Mouse (Mus musculus) T-helper 17 cell (primary cell): ENCODE data around the gene Ostm1.

Experiments
- in situ Hi-C, 2 experiments: fragments of 300-600 bp; cut with MboI, MseI; formaldehyde crosslinking; loops; 1 replicate in 1 of 2; 2 replicates in 1 of 2; pipeline ENCODE4 v1.15.1; 2025; ENCODE audit warnings: high pct_unique_total_duplicates in 2 of 2

The Ostm1 gene

GRCm38 (mm10) chr10:42678331-42678730 lies 94.7 kb downstream of the Ostm1 start:
- in situ Hi-C loops: loop anchor here in 1 of 2 experiments (10.0 kb wide), 1 partner anchor 1194 kb away; no protein-coding TSS in a partner anchor

GRCm38 (mm10) chr10:42678755-42679364 lies 95.2 kb downstream of the Ostm1 start:
- in situ Hi-C loops: loop anchor here in 1 of 2 experiments (10.0 kb wide), 1 partner anchor 1194 kb away; no protein-coding TSS in a partner anchor

GRCm38 (mm10) chr10:42679586-42679985 lies 96.0 kb downstream of the Ostm1 start:
- in situ Hi-C loops: loop anchor here in 1 of 2 experiments (10.0 kb wide), 1 partner anchor 1195 kb away; no protein-coding TSS in a partner anchor

- in situ Hi-C loops: no loop called here
Observed at GRCm38 (mm10) chr10:42680582-42681001, 97.0 kb downstream of the Ostm1 start.

- in situ Hi-C loops: no loop called here
Observed at GRCm38 (mm10) chr10:42682421-42682820, 98.8 kb downstream of the Ostm1 start.

- in situ Hi-C loops: no loop called here
Observed at GRCm38 (mm10) chr10:42687873-42688272, 104.3 kb downstream of the Ostm1 start.

GRCm38 (mm10) chr10:42689694-42690093 lies 106.1 kb downstream of the Ostm1 start:
- in situ Hi-C loops: loop anchor here in 1 of 2 experiments (10.0 kb wide), 2 partner anchors 95 to 305 kb away; no protein-coding TSS in a partner anchor

GRCm38 (mm10) chr10:42690233-42691028 lies 106.8 kb downstream of the Ostm1 start:
- in situ Hi-C loops: loop anchor here in 1 of 2 experiments (10.0 kb wide), 2 partner anchors 94 to 304 kb away; no protein-coding TSS in a partner anchor

- in situ Hi-C loops: loop anchor here in 1 of 2 experiments (10.0 kb wide), 2 partner anchors 94 to 304 kb away; no protein-coding TSS in a partner anchor
Observed at GRCm38 (mm10) chr10:42691051-42691450, 107.4 kb downstream of the Ostm1 start.

- in situ Hi-C loops: loop anchor here in 1 of 2 experiments (10.0 kb wide), 2 partner anchors 93 to 303 kb away; no protein-coding TSS in a partner anchor
Observed at GRCm38 (mm10) chr10:42692095-42692494, 108.5 kb downstream of the Ostm1 start.

- in situ Hi-C loops: loop anchor here in 1 of 2 experiments (10.0 kb wide), 2 partner anchors 92 to 302 kb away; no protein-coding TSS in a partner anchor
Observed at GRCm38 (mm10) chr10:42692794-42693193, 109.2 kb downstream of the Ostm1 start.

- in situ Hi-C loops: loop anchor here in 1 of 2 experiments (10.0 kb wide), 2 partner anchors 91 to 301 kb away; no protein-coding TSS in a partner anchor
Observed at GRCm38 (mm10) chr10:42693482-42693881, 109.9 kb downstream of the Ostm1 start.

GRCm38 (mm10) chr10:42696361-42696760 lies 112.7 kb downstream of the Ostm1 start:
- in situ Hi-C loops: loop anchor here in 1 of 2 experiments (10.0 kb wide), 2 partner anchors 88 to 298 kb away; no protein-coding TSS in a partner anchor

GRCm38 (mm10) chr10:42697007-42697406 lies 113.4 kb downstream of the Ostm1 start:
- in situ Hi-C loops: loop anchor here in 1 of 2 experiments (10.0 kb wide), 2 partner anchors 88 to 298 kb away; no protein-coding TSS in a partner anchor

GRCm38 (mm10) chr10:42698375-42698774 lies 114.8 kb downstream of the Ostm1 start:
- in situ Hi-C loops: loop anchor here in 1 of 2 experiments (10.0 kb wide), 2 partner anchors 86 to 296 kb away; no protein-coding TSS in a partner anchor

- in situ Hi-C loops: loop anchor here in 1 of 2 experiments (10.0 kb wide), 2 partner anchors 86 to 296 kb away; no protein-coding TSS in a partner anchor
Observed at GRCm38 (mm10) chr10:42698994-42699393, 115.4 kb downstream of the Ostm1 start.

- in situ Hi-C loops: no loop called here
Observed at GRCm38 (mm10) chr10:42702111-42702510, 118.5 kb downstream of the Ostm1 start.

GRCm38 (mm10) chr10:42714676-42715075 lies 131.1 kb downstream of the Ostm1 start:
- in situ Hi-C loops: no loop called here

GRCm38 (mm10) chr10:42715366-42716035 lies 131.9 kb downstream of the Ostm1 start:
- in situ Hi-C loops: no loop called here

- in situ Hi-C loops: no loop called here
Observed at GRCm38 (mm10) chr10:42722116-42722515, 138.5 kb downstream of the Ostm1 start.
